Mouse (Mus musculus): ENCODE measurements around the gene Folr1. TPM values are rescaled to one million over a fixed set of nuclear protein-coding genes. Genes with fewer than 3 reads are reported as not detected.

Gene Folr1
- 1 to 10 TPM; 2.4 to 2.8 TPM for total RNA-seq (2021)
- long read RNA-seq, experiment 1, partial matches to known transcripts = 3 of 3 reads
- long read RNA-seq, experiment 1, other reads (novel, unspliced or antisense) = 0 of 3 reads
- long read RNA-seq, experiment 2, partial matches to known transcripts = 1 of 1 reads
- long read RNA-seq, experiment 2, other reads (novel, unspliced or antisense) = 0 of 1 reads

DNA sequence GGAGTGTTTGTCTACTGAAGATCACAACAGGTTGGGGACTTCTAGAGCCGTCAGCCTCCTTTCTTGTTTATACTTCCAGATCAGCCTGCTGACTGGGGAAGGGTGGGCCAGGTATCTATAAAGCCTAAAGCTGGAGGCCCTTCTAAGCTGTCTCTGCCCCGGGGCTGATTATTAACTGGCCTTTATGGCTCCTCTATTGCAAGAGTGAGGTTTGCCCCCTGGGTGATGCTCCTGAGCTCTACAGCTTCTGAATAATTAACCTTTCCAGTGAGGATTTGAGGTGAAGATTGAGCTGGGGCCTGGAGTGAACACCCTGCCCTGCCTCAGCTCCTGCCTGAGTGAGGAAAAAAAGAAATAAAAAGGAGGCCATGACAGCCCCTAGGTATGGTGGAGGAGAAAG is at the start of gene Folr1:
Gene Folr1 (minus strand): TSS at position 160 of the 400 bp plus-strand sequence.
- TF ChIP-seq CTCF (IDR thresholded peaks at IDR 0.05) = no peak
- intact Hi-C loops (cut with DNase I) = no loop called here
- Histone ChIP-seq H3K4me3 (no peak within 1 kb of the TSS), H3K27ac (no peak within 1 kb of the TSS)
- DNase-seq = no peak

DNA sequence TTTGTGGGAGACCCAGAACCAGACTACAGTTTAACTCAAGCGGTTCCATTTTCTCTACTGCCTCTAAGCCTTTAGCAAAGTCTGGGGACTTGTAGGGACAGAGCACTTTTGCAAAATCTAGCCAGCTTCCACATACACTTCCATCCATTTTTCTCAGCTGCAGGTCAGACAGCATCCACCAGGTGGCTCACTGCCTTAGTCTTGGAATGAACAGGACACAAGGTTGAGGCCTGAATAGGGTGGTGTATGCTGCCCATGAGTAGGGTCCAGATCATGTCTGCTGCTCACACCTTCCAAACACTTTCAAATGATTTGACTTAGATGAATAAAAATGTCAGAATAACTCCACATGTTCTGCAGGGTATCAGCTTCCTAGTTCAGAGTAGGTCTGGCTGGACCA is 47.5 kb upstream of the Folr1 start:
- peak; percentile 58 for DNase-seq
- intact Hi-C loops (cut with DNase I) = loop anchor here (2.0 kb wide), 2 partner anchors 117 to 159 kb away; no protein-coding TSS in a partner anchor
- TF ChIP-seq CTCF (IDR thresholded peaks at IDR 0.05) = peak; percentile 82
- H3K27ac ChIP-seq = no peak overlapping the region
- no peak overlapping the region for H3K4me3 ChIP-seq

DNA sequence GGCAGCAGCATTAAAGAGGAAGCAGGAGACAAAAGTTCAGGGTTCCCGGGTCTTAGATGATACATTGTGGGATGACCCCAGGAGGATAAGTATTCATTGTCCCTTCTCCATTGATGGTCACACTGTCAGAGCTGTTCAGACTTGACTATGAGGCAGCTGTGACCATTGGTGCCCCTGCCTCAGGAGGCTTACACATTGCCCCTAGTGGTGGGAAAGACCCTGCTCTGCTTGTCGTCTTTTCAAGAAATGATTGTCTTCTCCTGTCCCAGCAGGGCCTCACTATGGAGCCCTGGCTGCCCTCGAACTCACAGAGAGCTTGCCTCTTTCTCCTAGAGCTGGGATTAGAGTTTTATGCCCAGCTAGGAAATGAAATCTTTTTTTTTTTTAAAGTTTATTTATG is 41.4 kb upstream of the Folr1 start:
- DNase-seq = no peak
- TF ChIP-seq CTCF (IDR thresholded peaks at IDR 0.05) = no peak
- no peak overlapping the region for H3K27ac ChIP-seq
- intact Hi-C loops (cut with DNase I) = no loop called here
- no peak overlapping the region for H3K4me3 ChIP-seq

GRCm38 (mm10) chr7:101910138-101910537 is 39.5 kb upstream of the Folr1 start:
- no peak overlapping the region for H3K4me3 ChIP-seq
- intact Hi-C loops (cut with DNase I) = no loop called here
- TF ChIP-seq CTCF (IDR thresholded peaks at IDR 0.05) = no peak
- DNase-seq = peak; percentile 83
- H3K27ac ChIP-seq = peak overlapping the region; percentile 100

DNA sequence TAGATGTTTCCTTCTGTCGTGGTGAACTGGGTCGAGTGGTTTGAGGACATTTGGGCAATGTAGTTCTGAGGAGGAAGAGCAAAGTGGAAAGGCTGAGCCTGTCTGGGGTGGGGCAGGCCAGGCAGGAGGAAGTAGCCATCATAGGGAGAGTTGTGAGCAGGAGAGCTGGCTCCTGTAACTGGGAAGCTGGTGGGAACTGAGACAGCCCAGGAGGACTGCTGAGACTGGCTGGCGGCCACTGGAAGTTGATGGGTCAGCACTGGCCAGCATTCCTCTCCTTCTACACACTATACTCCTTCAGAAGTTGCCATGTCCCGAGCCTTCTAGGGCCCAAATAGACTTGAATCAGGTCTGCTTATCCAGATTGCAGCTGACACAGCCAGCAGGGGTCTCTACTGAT is 37.8 kb upstream of the Folr1 start:
- no peak for TF ChIP-seq CTCF (IDR thresholded peaks at IDR 0.05)
- peak overlapping the region; percentile 100 for H3K27ac ChIP-seq
- intact Hi-C loops (cut with DNase I) = no loop called here
- peak; percentile 79 for DNase-seq
- H3K4me3 ChIP-seq = peak overlapping the region; percentile 41

GRCm38 (mm10) chr7:101906696-101907095 is 36.1 kb upstream of the Folr1 start:
- DNase-seq = no peak
- Histone ChIP-seq H3K27ac (peak overlapping the region; percentile 100), H3K4me3 (peak overlapping the region; percentile 79)
- intact Hi-C loops (cut with DNase I) = no loop called here
- no peak for TF ChIP-seq CTCF (IDR thresholded peaks at IDR 0.05)

DNA sequence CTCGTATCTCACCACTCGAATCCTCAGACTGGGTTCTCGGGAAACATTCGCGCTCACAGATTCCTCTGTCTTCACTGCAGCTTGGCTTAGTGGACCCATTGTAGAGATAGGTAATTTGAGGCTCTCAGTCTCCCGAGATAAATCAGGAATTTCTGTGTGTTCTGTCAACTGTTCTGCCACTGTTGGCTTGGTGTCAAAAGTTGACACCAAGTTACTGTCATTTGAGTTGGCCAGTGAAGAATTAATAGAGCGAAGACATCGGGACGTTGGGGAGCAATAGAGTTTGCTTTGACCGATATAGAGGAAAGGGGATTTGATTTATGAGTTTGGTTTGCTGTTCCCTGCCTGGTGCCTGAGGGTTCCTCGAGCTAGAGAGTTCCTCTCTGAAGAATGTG is 35.7 kb upstream of the Folr1 start, which contains the start of gene Tomt:
Gene Tomt (minus strand): TSS at position 73 of the 395 bp plus-strand sequence.
- H3K4me3 ChIP-seq = peak within 1 kb of the TSS; percentile 79
- no peak for TF ChIP-seq CTCF (IDR thresholded peaks at IDR 0.05)
- no peak for DNase-seq
- intact Hi-C loops (cut with DNase I) = no loop called here
- H3K27ac ChIP-seq = peak within 1 kb of the TSS; percentile 100

DNA sequence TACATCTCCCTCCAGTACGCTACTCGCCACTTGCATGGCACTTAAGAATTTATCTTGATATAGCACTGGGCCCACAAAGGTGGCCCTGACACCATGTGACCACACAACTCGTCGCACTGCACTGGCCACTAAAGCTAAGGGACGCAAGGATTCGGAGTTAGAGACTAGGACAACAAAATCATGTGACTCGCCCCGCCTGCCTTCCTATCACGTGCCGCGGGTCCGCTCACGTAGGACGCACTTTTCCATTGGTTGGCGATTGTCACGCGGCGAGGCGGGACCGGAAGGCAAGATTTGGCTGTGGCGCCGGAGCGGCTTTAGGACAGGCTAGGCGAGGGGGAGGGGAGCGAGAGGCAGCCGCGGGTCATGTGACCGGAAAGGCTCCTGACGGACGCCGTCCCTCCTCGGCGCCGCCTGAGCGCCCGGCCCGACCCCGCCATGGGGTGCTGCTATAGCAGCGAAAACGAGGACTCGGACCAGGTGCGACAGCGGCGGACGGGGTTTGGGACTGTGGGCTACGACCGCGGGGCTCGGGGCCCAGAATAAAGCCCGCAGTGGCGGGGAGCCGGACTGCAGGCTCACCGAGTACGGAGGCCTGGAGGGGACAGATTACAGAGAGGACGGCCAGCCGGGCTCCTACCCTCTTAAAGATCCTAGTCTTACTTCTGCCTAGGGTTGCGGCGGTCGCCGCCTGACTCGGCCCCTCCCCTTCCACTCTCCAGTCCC is 35.1 kb upstream of the Folr1 start, which contains the start of gene Lamtor1:
Gene Lamtor1 (plus strand): TSS at position 344 of the 726 bp plus-strand sequence.
- peak; percentile 15; the same call in 1 of the 2 replicates for TF ChIP-seq CTCF (IDR thresholded peaks at IDR 0.05)
- DNase-seq = peak; percentile 100
- peak within 1 kb of the TSS; percentile 100 for H3K27ac ChIP-seq
- peak within 1 kb of the TSS; percentile 79 for H3K4me3 ChIP-seq
- intact Hi-C loops (cut with DNase I) = loop anchor here (1.0 kb wide), 1 partner anchor 9 kb away; no protein-coding TSS in a partner anchor

DNA sequence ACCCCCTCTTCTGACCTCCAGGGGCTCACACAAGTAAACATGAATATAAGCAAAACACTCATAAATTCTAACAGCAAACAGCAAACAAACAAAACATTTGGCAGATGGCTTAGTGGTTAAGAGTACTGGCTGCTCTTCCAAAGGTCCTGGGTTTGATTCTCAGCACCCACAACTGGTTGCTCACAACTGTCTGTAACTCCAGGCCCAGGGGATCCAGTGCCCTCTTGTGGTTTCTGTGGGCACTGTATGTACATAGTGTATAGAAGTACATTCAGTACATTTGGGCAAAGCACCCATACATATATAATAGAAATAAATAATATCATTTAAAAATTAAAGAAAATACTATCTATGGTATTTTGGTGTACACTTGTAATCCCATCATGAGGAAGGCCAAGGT is 32.3 kb upstream of the Folr1 start:
- H3K4me3 ChIP-seq = no peak overlapping the region
- no peak for DNase-seq
- no peak overlapping the region for H3K27ac ChIP-seq
- TF ChIP-seq CTCF (IDR thresholded peaks at IDR 0.05) = peak; percentile 15; the same call in 1 of the 2 replicates
- intact Hi-C loops (cut with DNase I) = no loop called here

DNA sequence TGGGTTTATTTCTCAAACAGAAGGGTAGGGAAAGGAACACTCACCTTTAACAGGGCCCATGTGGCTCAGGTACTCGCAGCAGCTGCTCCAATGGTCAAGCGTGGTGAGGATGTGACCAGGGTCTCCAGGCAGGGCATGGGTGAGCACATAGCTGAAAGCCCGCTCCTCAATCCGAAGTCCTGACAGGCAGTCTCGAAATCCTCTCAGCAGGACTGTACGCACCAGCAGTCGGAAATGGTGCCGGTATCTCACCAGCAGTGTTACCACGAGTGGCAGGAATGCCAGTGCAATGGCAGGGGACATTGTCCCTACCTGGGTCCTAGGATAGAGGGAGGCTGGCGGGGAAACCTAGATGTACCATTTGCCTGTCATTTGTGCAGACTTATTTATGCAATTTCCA is 31.4 kb upstream of the Folr1 start:
- Histone ChIP-seq H3K4me3 (no peak overlapping the region), H3K27ac (no peak overlapping the region)
- no peak for TF ChIP-seq CTCF (IDR thresholded peaks at IDR 0.05)
- DNase-seq = no peak
- intact Hi-C loops (cut with DNase I) = no loop called here

- H3K4me3 ChIP-seq = no peak overlapping the region
- TF ChIP-seq CTCF (IDR thresholded peaks at IDR 0.05) = no peak
- peak overlapping the region; percentile 28; the same call in 1 of the 2 replicates for H3K27ac ChIP-seq
- intact Hi-C loops (cut with DNase I) = no loop called here
- no peak for DNase-seq
Measured at GRCm38 (mm10) chr7:101900331-101901097, 29.9 kb upstream of the Folr1 start.

All from gastrocnemius, adult 2 months (tissue).